Mouse (Mus musculus): Measurements from ENCODE around the gene Disc1.

GRCm38 (mm10) chr8:125113171-125113570, 59.2 kb downstream of the Disc1 start:
- TF ChIP-seq CTCF (IDR thresholded peaks at IDR 0.05; ENCODE audit: extremely low read depth, insufficient read depth, insufficient read length, insufficient replicate concordance) (no peak), POLR2A (IDR thresholded peaks at IDR 0.05; ENCODE audit: low read depth, low read length) (no peak)
